Mouse (Mus musculus) layer of hippocampus, adult 9-10 months (tissue): Measurements from ENCODE around the gene Ceacam2.
"Not testable (repeated sequence)": the region's sequence is repeated elsewhere in the genome, so short reads cannot be mapped to it uniquely, and the experiment has no call there.

Source experiments
- DNase-seq: peaks from one replicate; pipeline ENCODE4 v3.0.0; 2022; ENCODE audit warnings: low spot score

Gene Ceacam2

DNA sequence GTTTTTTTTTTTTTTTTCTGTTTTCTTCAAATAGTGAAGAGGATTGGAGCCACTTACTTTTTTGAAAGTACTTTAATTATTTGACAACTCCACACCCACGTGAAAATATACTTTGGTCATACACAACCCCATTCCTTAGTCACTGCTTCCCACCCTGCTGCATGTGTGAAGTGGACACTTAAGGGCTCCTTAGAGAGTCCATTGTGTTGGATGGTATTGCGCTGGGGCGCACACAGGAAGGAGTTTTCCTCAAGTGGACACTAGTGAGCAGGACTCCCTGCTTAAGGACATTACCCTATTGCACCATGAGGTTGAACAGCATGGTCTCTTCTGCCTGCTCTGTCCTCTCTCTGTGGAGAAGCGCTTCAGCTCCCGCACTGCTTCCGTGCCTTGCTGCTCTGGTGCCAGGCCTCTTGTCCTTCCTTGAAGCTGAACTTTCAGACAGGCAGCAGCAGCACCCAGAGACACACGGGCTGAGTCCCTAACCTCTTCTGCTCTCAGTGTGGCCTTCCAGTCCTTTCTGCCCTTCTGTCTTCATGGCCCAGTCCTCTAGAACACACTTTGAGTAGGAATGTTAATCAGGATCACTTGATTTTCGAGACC is 56.4 kb downstream of the Ceacam2 start:
- DNase-seq = no peak

DNA sequence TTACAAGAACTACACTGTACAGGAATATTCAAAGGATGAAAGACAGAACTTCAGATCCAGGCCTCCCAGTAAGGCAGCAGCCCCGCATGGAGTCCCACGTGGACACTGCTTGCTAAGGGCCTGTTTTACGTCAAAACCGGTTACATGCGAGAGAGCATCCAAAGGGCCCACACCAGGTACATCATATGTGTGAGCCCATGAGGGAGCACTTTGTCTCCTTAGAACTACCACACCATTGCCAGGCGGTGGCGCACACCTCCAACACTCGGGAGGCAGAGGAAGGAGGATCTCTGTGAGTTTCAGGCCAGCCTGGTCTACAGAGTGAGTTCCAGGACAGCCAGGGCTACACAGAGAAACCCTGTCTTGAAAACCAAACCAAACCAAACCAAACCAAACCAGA is 58.9 kb downstream of the Ceacam2 start:
- DNase-seq = not testable (repeated sequence)

DNA sequence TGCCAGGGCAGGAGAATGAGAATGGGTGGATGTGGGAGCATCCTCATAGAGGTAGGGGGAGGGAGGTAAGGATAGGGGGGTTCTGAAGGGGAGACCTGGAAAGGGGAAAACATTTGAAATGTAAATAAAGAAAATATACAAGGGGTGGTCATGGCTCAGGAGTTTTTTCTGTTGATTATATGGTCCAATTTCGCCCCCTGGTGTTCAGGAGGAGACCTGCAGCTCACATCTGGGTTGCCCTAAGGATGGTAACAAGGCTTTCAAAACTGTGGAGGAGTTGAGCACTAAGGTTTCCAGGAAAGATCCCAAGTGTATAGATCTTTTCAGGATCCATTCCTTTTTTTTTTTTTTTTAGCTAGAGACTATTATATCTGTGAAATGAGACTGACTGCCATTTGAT is 60.2 kb downstream of the Ceacam2 start:
- DNase-seq = peak; percentile 51

DNA sequence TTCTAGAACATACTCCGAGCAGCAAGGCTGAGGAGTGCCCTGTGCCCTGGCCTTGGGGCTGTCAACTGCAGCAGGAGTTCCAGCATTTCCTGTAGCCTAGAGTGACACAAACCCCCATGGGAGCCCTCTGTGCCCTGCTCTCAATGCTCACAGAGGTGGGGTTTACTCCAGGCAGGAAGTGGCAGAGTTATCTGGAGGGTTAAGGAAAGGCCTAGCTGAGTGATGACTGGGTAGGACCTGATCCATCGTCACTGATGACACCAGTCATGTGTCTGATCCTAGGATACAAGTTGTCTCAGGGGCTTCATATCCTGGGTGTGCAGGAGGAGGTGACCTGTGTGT is 61.9 kb downstream of the Ceacam2 start:
- not testable (repeated sequence) for DNase-seq

DNA sequence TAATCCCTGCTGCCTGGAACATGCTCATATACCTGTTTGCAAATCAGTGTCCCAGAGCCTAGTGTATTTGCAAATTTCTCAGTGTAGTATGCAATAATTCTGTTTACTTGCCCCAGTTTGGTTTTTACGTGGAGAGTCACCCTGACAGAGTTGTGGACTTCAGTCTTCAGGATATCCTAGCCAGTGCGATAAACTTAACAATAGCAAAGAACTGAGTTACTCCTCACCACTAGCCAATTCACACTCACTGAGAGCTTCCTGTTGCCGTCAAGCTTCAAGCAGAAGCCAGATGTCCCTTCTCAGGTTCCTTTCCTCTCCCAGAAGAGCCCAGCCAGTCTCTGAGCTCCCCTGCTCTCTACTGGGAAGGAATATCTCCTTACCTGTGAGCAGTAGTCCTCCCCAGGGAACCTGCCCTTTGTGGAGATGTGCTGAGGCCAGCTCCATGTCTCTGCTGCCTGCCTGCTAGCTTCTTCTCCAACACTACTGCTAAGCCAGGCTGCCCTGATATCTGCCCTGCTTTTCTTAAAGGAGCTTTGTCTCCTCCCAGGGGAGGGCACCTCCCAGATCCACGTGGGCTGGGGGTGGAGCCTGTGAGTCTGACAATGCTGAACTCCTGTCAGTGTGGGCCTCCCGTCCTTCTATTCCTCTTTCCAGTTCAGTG is 62.4 kb downstream of the Ceacam2 start, which contains the start of gene Ceacam1:
Ceacam1 (minus strand) TSS at position 513 of the 661 bp plus-strand sequence.
- not testable (repeated sequence) for DNase-seq

DNA sequence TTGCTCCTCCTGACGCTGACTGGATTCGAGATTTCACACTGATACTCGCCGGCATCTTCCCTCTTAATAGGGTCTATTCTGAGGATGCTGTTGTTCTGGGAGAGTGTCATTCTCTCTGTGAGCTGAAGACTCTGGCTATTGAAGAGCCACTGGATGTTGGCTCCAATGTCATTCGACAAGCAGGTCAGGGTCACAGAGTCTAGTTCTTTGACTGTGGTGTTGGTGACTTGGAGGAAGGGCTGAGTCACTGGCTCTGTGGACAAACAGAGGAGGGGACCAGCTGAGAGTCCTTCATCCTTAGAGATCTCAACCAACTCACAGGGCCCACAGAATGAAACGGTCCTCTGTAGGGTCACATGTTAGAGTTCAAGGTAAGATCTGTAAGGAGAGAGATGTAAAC is 67.8 kb downstream of the Ceacam2 start:
- DNase-seq = not testable (repeated sequence)
